Mouse (Mus musculus): ENCODE results near the gene Prx. TPM values are rescaled to one million over a fixed set of nuclear protein-coding genes. Genes with fewer than 3 reads are reported as not detected.
A peak's percentile ranks its signal among the peaks of the same experiment; 100 is the strongest.
"Not testable (repeated sequence)": the region's sequence is repeated elsewhere in the genome, so short reads cannot be mapped to it uniquely, and the experiment has no call there.

The Prx gene
- total RNA-seq, 2 experiments from 2014 or later: 0.15 to 0.40 TPM

DNA sequence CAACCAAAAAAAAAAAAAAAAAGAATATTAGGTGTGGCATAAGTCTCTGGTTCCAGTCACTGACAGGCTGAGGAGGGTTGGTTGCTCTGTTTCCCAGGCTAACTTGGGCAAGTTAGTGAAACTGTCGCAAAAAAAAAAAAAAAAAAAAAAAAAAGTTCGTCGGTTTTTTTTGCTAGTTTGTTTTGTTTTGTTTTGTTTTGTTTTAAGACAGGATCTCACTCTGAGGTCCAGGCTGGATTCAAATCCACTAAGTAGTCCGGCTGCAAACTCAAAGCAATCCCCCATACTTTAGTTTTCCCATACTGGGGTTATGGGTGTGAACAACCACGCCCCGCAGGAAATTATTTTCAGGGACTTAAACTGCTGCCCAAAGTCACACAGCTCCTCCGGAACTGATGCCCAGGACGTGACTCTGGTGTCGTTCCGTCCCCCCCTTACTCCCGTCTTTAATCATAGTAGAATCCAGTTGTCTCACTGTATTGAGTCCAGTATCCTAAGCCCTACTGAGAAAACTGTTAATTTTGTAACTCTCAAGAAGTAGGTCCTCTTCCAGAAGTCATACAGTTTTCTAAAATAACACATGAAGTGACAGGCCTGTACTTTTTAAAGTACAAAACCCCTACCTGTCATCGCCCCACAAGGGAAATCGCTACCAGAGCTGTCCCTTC lies 12.9 kb upstream of the Prx start:
- DNase-seq: no peak

DNA sequence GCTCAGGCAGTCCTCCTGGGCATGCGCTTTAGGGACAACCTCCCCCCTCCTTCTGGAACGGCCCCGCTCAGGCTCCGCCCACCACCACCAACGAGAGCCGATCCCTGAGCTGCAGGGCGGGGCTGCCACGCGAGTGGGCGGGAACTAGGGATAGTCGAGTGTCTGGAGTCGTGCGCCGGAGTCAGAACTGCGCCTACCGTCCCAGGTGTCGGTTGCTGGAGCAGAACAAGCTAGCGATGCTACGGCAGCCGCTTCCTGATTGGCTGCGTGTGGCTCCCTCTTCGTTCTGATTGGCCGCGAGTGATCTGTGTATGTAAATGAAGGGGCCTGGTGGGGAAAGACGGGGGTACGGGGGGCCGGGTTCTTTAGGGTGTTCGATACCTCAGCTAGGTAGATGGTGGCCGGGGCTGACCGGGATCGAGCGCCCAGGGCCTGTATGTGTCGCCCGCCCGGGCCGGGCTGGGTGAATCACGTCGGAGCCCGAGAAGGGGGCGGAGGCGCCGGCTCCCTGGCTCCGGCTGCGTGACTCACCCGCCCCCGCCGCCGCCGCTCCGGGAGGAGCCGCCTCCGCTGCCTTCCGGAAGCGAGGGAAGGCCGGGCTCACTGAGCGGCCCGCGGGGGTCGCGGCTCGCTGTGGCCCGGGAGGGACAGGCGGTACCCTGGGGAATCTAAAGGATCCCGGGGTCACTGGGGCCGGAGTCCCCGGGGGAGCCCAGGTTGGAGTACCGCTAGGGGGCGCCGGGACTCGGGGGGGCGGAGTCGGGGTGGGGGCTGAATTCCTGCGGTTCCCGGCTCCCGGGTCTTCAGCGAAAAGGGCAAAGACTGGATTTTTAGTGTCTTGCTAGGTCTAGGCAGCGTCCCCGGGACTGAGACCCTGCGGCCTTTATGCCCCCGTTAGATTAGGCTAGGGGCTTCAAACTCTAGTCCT lies 12.1 kb upstream of the Prx start, which contains the start of gene Sertad1:
TSS of gene Sertad1 (plus strand) at position 141 of the 928 bp plus-strand sequence.
- peak; percentile 100 for DNase-seq

DNA sequence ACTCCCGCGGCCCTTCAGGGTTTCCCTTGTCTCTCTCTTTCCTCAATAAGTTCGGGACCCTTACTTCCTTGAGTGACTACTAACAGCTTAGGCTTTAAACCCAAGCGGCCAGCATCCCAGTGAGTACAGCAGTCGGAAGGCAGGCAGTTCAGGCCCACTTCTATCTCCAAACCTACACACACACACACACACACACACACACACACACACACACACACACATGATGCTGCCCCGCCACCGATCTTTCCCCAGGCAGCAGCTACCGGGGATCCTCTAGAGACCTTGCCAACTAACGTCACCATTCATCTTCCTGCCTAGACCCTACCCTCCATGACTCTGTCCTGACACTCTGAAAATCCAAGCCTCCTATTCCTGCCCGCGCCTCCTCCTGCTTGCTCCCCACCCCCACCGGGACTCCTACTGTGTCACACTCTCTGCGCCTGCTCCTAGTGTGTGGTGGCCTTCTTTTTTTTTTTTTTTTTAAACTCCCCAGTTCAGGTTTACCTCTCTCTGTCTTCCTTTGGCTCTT lies 11.3 kb upstream of the Prx start:
- DNase-seq: no peak

DNA sequence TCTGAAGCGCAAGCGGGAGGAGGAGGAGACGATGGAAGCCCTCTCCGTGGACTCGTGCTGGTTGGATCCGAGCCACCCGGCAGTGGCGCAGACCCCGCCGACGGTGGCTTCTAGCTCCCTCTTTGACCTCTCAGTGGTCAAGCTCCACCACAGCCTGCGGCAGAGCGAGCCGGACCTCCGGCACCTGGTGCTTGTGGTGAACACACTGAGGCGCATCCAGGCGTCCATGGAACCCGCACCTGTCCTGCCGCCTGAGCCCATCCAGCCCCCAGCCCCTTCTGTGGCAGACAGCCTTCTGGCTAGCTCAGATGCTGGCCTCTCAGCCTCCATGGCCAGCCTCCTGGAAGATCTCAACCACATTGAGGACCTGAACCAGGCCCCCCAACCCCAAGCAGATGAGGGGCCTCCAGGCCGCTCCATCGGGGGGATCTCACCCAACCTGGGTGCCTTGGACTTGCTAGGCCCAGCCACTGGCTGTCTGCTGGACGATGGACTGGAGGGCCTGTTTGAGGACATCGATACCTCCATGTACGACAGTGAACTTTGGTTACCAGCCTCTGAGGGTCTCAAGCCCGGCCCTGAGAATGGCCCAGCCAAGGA lies 9.8 kb upstream of the Prx start:
- no peak for DNase-seq

DNA sequence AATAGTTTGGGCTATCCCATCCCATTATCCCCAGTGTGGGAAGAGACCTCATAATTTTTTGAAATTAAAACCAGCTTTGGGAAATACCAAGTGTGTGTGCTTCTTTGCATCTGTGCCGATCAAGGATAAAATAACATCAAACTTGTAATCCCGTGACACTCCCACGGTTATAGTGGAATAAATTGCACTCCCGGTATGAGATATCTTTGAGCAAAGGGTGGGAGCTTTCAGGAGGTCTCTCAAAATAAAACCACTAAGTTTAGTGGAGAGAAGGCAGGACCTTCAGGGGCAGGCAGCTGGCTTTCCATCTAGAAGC lies 8.9 kb upstream of the Prx start:
- no peak for DNase-seq

GRCm38 (mm10) chr7:27490543-27491329 lies 8.4 kb upstream of the Prx start:
- DNase-seq: peak; percentile 84 to 87

DNA sequence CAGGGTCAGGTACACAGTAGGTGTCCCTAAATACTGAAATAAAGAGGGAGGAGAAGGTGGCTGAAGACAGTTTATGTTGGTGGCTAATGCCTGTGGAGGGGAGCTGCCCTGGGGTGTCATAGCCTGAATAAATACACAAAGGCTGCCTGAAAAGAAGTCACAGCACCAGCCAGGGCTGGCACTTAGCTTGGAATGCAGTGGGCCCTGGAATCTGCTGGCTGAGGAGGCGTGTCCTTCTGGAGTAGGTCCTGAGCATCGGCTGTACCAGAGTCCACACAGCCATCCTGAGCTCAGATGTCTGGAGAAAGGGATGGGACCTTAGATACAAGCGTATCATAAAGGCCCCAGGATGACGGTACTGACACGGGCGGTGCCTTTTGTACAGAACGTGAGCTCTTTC lies 7.3 kb upstream of the Prx start:
- DNase-seq: no peak

DNA sequence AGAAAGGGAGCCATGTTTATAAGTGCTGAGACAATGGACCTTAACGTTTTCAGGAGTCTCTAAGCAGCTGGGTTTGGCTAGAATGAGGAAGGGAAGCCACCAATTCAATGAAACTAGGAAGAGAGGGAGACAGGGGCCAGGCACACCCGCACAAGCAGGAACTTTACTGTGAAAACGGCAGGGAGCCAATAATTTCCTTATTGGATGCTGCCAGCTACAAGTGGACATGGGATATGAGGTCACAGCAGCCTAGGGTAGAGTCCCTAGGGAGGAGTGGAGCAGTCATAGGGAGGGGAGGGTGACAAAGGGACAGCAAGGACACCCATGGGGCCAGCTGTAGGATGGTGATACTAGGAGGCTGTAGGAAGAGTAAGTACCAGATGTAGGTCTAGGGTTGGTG lies 6.1 kb upstream of the Prx start:
- no peak for DNase-seq

DNA sequence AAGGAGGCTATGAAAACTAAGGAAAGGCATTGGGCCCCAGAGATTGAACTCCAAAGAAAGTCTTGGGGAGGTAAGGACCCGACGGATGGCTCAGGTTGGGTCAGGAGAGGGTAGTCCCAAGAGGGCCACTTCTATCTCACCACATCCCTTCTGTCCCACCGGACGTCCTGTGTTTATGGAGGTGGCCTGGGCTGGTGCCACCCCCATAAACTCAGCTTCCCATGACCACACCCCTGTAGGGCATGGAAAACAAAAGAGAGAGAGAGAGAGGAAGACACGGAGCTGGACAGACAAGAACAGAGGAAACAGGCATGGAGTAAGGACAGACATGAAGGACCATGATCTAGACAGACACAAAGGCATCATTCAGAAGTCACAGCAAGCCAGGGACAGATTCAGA lies 5.7 kb upstream of the Prx start:
- DNase-seq: no peak

- DNase-seq: not testable (repeated sequence)
Measured at GRCm38 (mm10) chr7:27494659-27495367, 4.3 kb upstream of the Prx start.

GRCm38 (mm10) chr7:27501620-27502019 lies 2.5 kb downstream of the Prx start:
- no peak for DNase-seq

DNA sequence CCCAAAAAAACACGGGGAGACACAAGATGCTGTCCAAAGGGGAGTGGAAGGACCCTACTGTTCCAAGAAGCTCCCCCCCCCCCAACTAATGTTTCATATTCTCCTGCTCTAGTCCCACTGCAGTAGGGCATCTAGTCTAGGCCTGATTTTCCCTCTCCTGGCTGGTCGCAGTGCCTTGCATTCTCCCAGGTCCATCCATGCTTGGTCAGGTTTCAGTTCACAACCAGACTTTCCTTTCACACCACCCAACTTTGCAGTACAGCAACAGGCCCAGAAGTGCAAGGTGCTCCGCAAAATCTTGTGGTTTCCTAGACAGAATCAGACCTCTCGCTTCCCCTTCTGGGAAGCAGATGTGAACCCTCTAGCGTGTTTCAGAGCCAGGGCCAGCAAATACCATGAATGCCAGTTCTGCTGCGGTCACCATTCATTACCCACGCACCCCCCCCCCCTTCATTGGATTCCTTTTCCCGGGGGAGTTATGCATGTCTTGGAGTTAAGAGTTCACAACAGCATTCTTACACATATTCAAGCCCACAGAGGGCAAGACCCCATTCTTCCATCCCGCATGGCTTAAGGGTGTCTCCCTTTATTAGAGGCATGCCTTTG lies 7.7 kb downstream of the Prx start:
- no peak for DNase-seq

GRCm38 (mm10) chr7:27507711-27508647 lies 8.9 kb downstream of the Prx start:
- DNase-seq: peak; percentile 88

DNA sequence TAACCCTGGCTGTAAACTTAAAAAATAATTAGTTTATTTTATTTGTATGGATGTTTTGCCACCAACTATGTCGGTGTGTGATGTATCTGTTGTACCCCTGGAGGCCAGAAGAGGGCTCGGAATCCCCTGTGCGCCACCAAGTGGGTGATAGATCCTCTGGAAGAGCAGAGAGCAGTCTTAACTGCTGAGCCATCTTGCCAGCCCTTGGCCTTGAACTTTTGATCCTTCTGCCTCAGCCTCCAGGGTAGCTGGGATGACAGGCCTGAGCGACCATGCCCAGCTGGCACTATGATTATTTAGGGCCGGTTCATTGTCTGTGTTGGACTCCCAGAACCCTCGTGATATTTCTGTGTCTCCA lies 9.5 kb downstream of the Prx start:
- no peak for DNase-seq

DNA sequence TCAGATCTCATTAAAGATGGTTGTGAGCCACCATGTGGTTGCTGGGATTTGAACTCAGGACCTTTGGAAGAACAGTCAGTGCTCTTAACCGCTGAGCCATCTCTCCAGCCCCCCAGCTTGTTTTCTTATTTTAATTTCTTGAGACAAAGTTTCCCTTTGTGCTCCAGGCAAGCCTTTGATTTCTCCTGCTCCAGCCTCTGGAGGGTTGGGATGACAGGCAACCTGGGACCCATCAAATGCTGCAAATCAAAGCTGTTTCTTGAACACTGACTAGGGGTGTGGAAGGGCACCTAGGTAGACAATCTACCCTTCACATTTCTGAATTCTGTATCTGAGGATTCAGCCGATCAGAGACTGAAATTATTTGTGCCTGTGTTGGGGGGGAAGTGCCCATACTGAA lies 11.7 kb downstream of the Prx start:
- DNase-seq: no peak

GRCm38 (mm10) chr7:27514961-27515360 lies 15.8 kb downstream of the Prx start:
- DNase-seq: no peak

DNA sequence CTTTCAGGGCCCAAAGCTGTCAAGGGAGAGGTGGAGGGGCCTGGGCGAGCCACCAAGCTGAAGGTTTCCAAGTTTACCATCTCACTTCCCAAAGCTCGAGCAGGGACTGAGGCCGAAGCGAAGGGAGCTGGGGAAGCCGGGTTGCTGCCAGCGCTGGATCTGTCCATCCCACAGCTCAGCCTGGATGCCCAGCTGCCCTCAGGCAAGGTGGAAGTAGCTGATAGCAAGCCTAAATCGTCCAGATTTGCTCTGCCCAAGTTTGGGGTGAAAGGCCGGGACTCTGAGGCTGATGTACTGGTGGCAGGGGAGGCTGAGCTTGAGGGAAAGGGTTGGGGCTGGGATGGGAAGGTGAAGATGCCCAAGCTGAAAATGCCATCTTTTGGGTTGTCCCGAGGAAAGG lies 19.2 kb downstream of the Prx start:
- no peak for DNase-seq

DNA sequence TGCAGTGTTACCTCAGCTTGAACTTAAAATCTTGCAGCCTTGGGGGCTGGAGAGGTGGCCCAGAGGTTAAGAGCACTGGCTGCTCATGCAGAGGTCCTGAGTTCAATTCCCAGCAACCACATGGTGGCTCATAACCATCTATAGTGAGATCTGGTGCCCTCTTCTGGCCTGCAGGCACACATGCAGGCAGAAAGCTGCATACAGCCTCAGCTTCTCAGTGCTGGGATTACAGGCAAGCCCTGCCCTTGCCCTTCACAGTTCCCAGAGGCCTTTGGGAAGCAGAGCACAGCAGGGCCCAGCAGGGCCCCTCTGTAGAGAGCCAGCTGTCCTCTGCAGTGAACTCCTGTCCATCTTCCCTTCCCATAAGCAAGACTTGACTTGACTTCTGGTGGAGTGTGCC lies 21.0 kb downstream of the Prx start:
- no peak for DNase-seq

DNA sequence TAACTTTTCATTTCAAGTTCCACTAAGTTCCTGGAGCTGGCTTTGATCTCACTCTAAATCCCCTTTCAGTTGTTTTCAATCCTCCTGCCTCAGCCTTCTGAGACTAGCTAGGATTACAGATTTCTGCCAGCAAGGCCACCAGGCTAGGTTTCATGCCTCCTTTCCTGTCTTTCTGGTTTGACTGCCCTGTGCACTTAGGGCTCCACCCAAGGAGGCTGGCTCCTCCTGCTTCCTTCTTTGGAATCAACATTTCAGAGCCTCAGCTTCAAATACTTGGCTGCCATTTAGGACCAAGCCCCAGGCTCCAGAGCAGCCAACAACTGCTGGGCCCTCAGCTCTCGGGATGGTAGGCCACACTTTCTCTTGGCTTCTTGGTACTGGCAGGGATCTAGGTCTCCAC lies 21.5 kb downstream of the Prx start:
- no peak for DNase-seq

DNA sequence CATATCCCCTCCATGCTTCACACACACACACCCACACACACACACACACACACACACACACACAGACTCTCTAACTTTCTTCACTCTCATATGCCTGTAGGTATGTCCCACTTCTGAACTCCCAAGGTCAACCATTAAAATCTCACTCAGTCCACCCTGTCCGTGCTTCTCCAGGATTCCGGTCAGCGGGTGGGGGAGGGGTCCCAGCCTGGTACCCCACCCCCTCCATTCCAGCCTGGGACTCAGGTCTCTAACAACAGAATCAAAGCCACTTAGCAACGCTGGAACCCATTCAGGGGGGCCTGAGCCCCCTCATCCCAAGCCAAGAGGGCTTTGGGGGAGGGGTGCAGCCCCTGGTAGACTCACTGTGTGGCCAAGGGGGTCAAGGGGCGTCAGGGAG lies 23.8 kb downstream of the Prx start, which contains the start of gene Hipk4:
TSS of gene Hipk4 (plus strand) at position 301 of the 400 bp plus-strand sequence.
- no peak for DNase-seq

All from layer of hippocampus, postnatal 36 days (tissue).